Mouse (Mus musculus) subcutaneous adipose tissue, adult 2 months (tissue): Measurements from ENCODE around the gene Hist1h3a. TPM values are rescaled to one million over a fixed set of nuclear protein-coding genes. Genes with fewer than 3 reads are reported as not detected.

Experiments used
- polyA plus RNA-seq: library from polyadenylated mRNA; depleted of rRNA; stranded (reverse); fragments of >200 nt; gene quantifications from 2 replicates; pipeline ENCODE4 v1.2.3, GENCODE M21; 2012; ENCODE audit warnings: low replicate concordance; rRNA removed

The Hist1h3a gene
- polyA plus RNA-seq = 1.3 and 14.9 TPM in 2 replicates

DNA sequence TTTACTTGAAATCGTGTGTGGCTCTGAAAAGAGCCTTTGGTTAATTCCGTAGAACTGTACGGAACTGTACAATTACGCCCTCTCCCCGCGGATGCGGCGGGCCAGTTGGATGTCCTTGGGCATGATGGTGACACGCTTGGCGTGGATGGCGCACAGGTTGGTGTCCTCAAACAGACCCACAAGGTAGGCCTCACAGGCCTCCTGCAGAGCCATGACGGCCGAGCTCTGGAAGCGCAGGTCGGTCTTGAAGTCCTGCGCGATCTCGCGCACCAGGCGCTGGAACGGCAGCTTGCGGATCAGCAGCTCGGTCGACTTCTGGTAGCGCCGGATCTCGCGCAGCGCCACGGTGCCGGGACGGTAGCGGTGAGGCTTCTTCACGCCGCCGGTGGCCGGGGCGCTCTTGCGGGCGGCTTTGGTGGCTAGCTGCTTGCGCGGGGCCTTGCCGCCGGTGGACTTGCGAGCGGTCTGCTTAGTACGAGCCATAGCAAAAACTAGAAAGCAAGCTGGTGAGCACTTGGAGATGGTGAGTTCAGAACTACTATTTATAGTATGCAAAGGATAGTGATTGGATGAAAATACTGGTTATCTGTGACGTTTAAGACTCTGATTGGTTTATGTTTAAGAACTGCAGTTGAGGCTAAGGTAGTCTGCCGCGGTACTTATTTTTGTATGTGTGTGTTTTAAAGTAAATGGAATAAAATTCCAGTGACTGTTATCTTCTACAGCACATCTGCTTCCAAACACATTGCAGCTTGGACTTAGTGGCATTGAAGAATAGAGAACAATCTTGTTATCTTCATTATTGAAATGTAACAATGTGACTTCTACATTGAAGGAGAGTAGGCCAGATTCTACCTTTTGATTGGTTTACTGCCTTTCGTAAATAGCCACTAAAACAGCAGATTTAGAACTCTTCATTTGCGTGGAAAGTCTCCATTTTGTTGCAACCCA, at the start of gene Hist1h3a:
Gene Hist1h3a, minus strand, starts transcription at position 516 of the 951 bp plus-strand sequence.

GRCm38 (mm10) chr13:23806422-23807052, 44.4 kb upstream of the Hist1h3a start, which contains the start of gene Slc17a2:
Slc17a2 (plus strand) TSS chr13:23806993.

DNA sequence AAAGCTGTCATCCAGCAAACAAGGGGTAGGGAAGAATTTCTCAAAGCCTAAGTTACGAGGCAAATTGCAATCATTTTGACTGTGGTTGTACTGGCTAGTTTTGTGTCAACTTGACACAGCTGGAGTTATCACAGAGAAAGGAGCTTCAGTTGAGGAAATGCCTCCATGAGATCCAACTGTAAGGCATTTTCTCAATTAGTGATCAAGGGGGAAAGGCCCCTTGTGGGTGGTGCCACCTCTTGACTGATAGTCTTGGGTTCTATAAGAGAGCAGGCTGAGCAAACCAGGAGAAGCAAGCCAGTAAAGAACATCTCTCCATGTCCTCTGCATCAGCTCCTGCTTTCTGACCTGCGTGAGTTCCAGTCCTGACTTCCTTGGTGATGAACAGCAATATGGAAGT, 7.4 kb upstream of the Hist1h3a start, which contains the start of gene Trim38:
Gene Trim38, plus strand, starts transcription at position 301 of the 400 bp plus-strand sequence.

DNA sequence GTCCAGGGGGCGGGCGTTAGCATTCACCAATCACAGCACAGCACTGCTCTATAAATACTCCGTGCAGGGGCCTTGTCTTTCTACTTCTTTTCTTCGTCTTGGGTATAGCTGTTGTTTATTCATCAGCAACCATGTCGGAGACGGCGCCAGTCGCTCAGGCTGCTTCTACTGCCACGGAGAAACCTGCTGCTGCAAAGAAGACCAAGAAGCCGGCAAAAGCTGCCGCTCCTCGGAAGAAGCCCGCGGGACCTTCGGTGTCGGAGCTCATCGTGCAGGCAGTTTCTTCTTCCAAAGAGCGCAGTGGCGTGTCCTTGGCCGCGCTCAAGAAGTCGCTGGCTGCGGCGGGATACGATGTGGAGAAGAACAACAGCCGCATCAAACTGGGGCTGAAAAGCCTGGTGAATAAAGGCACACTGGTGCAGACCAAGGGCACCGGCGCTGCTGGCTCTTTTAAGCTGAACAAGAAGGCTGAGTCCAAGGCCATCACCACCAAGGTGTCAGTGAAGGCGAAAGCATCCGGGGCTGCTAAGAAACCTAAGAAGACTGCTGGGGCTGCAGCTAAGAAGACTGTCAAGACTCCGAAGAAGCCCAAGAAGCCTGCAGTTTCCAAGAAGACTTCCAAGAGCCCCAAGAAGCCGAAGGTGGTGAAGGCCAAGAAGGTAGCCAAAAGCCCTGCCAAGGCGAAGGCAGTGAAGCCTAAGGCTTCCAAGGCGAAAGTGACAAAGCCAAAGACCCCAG, 1.6 kb upstream of the Hist1h3a start, which contains the start of gene Hist1h1a:
Gene Hist1h1a, plus strand, starts transcription at position 81 of the 738 bp plus-strand sequence.

DNA sequence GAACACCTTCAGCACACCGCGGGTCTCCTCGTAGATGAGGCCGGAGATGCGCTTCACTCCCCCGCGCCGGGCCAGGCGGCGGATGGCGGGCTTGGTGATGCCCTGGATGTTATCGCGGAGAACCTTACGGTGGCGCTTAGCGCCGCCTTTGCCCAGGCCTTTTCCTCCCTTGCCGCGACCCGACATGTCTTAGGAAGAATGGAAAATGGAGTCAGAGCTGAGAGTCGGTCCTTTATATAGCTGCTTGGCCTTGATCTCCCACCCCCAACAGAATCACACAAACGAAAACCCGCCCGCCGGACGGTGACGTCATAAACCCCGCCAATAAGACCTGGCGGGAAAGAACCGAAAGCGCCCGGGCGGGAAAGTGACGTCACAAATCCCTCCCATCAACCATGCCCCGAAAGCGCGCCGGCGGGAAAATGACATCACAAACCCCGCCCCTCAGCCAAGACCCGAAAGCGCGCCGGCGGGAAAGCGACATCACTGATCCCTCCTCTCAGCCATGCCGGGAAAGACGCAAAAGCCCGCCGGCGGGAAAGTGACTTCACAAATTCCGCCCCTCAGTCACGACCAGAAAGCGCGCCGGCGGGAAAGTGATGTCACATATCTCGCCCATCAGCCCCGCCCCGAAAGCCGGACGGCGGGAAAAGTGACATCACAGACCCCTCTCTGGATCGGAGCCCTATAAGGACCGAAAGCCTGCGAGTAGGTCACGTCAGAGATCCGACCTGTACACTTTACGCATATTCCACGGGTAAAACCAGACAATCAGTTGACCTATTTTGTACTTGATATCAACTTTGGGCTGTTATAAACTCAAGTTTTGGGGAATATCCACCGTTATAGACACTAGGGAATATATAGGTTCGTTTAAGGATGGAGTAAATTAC, 968 bp downstream of the Hist1h3a start, which contains the start of gene Hist1h4a:
Gene Hist1h4a, minus strand, starts transcription at position 259 of the 893 bp plus-strand sequence.

DNA sequence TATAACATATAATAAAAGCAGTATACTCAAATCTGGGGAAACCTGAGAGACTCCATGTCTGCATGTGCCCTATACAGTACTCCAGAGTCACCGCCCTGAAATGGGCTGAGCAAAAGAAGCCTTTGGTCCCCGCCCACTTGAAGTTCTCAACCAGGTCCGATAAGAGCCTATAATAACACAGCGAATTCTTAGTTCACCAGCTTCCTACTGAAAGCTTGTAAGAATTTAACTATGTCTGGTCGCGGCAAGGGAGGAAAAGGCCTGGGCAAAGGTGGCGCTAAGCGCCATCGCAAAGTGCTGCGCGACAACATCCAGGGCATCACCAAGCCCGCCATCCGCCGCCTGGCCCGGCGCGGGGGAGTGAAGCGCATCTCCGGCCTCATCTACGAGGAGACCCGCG, 5.4 kb downstream of the Hist1h3a start, which contains the start of gene Hist1h4b:
Gene Hist1h4b, plus strand, starts transcription at position 224 of the 400 bp plus-strand sequence.

GRCm38 (mm10) chr13:23752067-23752741, 10.0 kb downstream of the Hist1h3a start, which contains the start of gene Hist1h3b:
Hist1h3b (plus strand) TSS chr13:23752267.

DNA sequence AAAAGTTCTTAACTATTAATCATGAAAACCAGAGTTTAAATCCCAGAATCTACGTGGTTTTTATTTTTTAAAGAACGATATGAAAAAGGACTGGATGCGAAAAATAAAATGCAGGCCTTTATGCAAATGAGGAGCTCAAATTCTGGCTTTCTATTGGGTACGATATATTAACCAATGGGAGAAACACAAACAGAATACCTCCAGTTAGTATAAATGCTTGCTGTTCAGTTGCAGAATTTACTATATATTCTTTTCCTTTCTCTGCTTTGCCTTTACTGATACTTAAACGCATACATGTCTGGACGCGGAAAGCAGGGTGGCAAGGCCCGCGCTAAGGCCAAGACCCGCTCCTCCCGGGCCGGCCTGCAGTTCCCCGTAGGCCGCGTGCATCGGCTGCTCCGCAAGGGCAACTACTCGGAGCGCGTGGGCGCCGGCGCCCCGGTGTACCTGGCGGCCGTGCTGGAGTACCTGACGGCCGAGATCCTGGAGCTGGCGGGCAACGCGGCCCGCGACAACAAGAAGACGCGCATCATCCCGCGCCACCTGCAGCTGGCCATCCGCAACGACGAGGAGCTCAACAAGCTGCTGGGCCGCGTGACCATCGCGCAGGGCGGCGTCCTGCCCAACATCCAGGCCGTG, 11.2 kb downstream of the Hist1h3a start, which contains the start of gene Hist1h2ab:
Gene Hist1h2ab, plus strand, starts transcription at position 288 of the 639 bp plus-strand sequence.

GRCm38 (mm10) chr13:23746201-23747080, 15.7 kb downstream of the Hist1h3a start, which contains the start of gene Hist1h2bb:
Hist1h2bb (plus strand) TSS chr13:23746734.

DNA sequence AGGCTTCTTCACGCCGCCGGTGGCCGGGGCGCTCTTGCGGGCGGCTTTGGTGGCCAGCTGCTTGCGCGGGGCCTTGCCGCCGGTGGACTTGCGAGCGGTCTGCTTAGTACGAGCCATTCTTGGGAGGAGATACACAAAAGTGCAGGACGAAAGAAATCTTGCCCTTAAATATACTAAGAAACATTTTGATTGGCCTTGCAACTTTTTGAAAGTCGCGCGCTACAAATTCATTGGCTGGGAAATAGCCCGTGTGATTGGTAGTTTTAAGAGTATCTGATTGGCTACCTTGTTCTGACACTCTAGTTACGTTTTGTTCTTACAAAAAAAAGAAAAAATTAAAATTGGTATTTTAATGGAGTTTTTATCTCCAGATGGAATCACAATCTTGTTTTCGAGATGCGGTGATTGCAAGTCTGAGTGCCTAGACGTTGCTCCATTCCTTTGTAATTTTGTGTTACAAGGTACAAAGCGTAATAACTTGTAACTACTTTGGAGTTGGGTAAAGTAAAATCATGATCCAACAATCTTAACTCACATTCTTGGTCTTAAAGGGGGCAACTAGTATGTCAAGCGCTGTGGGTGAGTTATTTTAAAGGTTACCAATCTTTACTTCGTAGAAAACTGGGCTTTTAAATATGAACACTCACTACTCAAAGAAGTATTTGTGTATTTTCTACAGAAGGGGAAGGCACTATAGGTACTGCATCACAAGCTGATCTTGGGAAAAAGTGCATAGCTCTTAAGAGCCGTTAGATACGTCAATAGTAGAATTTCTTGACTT, 16.6 kb downstream of the Hist1h3a start, which contains the start of gene Hist1h3c:
Gene Hist1h3c, minus strand, starts transcription at position 222 of the 781 bp plus-strand sequence.

DNA sequence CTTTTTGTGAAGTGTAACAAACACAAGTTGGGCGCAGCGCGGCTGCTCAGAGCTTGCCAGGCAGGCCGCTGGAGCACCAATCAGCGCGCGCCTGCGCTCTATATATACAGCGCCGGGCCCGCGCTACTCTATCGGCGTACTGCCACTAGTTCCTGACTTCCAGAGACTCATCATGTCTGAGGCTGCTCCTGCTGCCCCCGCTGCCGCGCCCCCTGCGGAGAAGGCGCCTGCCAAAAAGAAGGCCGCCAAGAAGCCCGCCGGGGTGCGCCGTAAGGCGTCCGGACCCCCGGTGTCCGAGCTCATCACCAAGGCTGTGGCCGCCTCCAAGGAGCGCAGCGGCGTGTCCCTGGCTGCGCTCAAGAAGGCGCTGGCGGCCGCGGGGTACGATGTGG, 23.5 kb downstream of the Hist1h3a start, which contains the start of gene Hist1h1c:
Gene Hist1h1c, plus strand, starts transcription at position 132 of the 392 bp plus-strand sequence.

Other genes with a start within 250 kb of the Hist1h3a start
- 57.5 and 141 TPM in 2 replicates for gene Hist1h4h, start 231.3 kb downstream of the Hist1h3a start, polyA plus RNA-seq
- 3.5 and 114 TPM in 2 replicates for gene Hist1h2af, start 228.5 kb downstream of the Hist1h3a start, polyA plus RNA-seq
- 1.4 and 14.2 TPM in 2 replicates for gene Hist1h3g, start 227.0 kb downstream of the Hist1h3a start, polyA plus RNA-seq
- gene Hist1h2bh, start 219.0 kb downstream of the Hist1h3a start, polyA plus RNA-seq = 0.62 and 1.6 TPM in 2 replicates
- gene Hist1h3f, start 218.3 kb downstream of the Hist1h3a start, polyA plus RNA-seq = 2.2 and 3.5 TPM in 2 replicates
- 1.6 and 10.0 TPM in 2 replicates for gene Hist1h4f, start 210.7 kb downstream of the Hist1h3a start, polyA plus RNA-seq
- 0.19 and 0.29 TPM in 2 replicates for gene Hist1h1d, start 209.1 kb downstream of the Hist1h3a start, polyA plus RNA-seq
- gene Hist1h3e, start 200.0 kb downstream of the Hist1h3a start, polyA plus RNA-seq = 4.3 and 14.6 TPM in 2 replicates
- 0.97 and 6.5 TPM in 2 replicates for gene Hist1h2ae, start 191.2 kb downstream of the Hist1h3a start, polyA plus RNA-seq
- gene Hist1h2bg, start 191.0 kb downstream of the Hist1h3a start, polyA plus RNA-seq = 13.0 and 39.0 TPM in 2 replicates
- gene Hist1h2bf, start 188.2 kb downstream of the Hist1h3a start, polyA plus RNA-seq = 7.1 TPM in 1 of 2 replicates, not detected in the other
- 1.2 and 2.4 TPM in 2 replicates for gene Hist1h2ad, start 188.0 kb downstream of the Hist1h3a start, polyA plus RNA-seq
- gene Hist1h3d, start 186.6 kb downstream of the Hist1h3a start, polyA plus RNA-seq = 3.8 and 10.6 TPM in 2 replicates
- 3.8 and 10.8 TPM in 2 replicates for gene Hist1h4d, start 180.8 kb downstream of the Hist1h3a start, polyA plus RNA-seq
- gene Hist1h2be, start 141.3 kb downstream of the Hist1h3a start, polyA plus RNA-seq = 3.5 and 10.2 TPM in 2 replicates
- 2.3 and 5.0 TPM in 2 replicates for gene Hist1h1e, start 139.8 kb downstream of the Hist1h3a start, polyA plus RNA-seq
- 0.29 and 0.85 TPM in 2 replicates for gene Hist1h2ac, start 78.4 kb downstream of the Hist1h3a start, polyA plus RNA-seq
- gene Hist1h2bc, start 78.2 kb downstream of the Hist1h3a start, polyA plus RNA-seq = 245 and 394 TPM in 2 replicates
- not detected in 2 replicates for gene Hist1h1t, start 66.6 kb downstream of the Hist1h3a start, polyA plus RNA-seq
- 5.8 TPM in 2 replicates for gene Hist1h4c, start 63.9 kb downstream of the Hist1h3a start, polyA plus RNA-seq
- 45.6 and 144 TPM in 2 replicates for gene Hfe, start 51.5 kb downstream of the Hist1h3a start, polyA plus RNA-seq
- 73.0 and 92.8 TPM in 2 replicates for gene Hist1h1c, start 23.6 kb downstream of the Hist1h3a start, polyA plus RNA-seq
- 0.89 and 13.7 TPM in 2 replicates for gene Hist1h3c, start 16.8 kb downstream of the Hist1h3a start, polyA plus RNA-seq
- 7.3 and 9.2 TPM in 2 replicates for gene Hist1h2bb, start 15.7 kb downstream of the Hist1h3a start, polyA plus RNA-seq
- 1.4 and 13.7 TPM in 2 replicates for gene Hist1h2ab, start 11.3 kb downstream of the Hist1h3a start, polyA plus RNA-seq
- gene Hist1h3b, start 10.1 kb downstream of the Hist1h3a start, polyA plus RNA-seq = 2.3 and 17.2 TPM in 2 replicates
- gene Hist1h4b, start 5.4 kb downstream of the Hist1h3a start, polyA plus RNA-seq = 7.7 TPM in 1 of 2 replicates, not detected in the other
- 7.6 and 9.8 TPM in 2 replicates for gene Hist1h4a, start 1.2 kb downstream of the Hist1h3a start, polyA plus RNA-seq
- 0.17 and 0.86 TPM in 2 replicates for gene Hist1h1a, start 1.3 kb upstream of the Hist1h3a start, polyA plus RNA-seq
- 0.24 TPM in 1 of 2 replicates, not detected in the other for gene Trim38, start 7.5 kb upstream of the Hist1h3a start, polyA plus RNA-seq
- gene Slc17a2, start 44.6 kb upstream of the Hist1h3a start, polyA plus RNA-seq = not detected in 2 replicates
- not detected in 2 replicates for gene Slc17a3, start 77.0 kb upstream of the Hist1h3a start, polyA plus RNA-seq
- gene Slc17a1, start 105.4 kb upstream of the Hist1h3a start, polyA plus RNA-seq = not detected in 2 replicates
- gene Slc17a4, start 152.6 kb upstream of the Hist1h3a start, polyA plus RNA-seq = not detected in 2 replicates
- not detected in 2 replicates for gene Hist1h2ba, start 171.8 kb upstream of the Hist1h3a start, polyA plus RNA-seq
- not detected in 2 replicates for gene Hist1h2aa, start 172.1 kb upstream of the Hist1h3a start, polyA plus RNA-seq
- gene Scgn, start 228.8 kb upstream of the Hist1h3a start, polyA plus RNA-seq = not detected in 2 replicates